Mouse (Mus musculus): Measurements from ENCODE around the gene Lrrc30.

GRCm38 (mm10) chr17:67625431-67625830 is 7.1 kb downstream of the Lrrc30 start:
- TF ChIP-seq CTCF (IDR thresholded peaks at IDR 0.05; ENCODE audit: control insufficient read depth, insufficient read depth, insufficient replicate concordance, low read depth, low read length), result no peak
- TF ChIP-seq POLR2A (IDR thresholded peaks at IDR 0.05; ENCODE audit: control insufficient read depth, low read depth, low read length), result no peak
